Mouse (Mus musculus) liver, postnatal 0 days (tissue): ENCODE measurements around the gene Tesc.

ENCODE experiments used
- CTCF ChIP-seq: sonication (generic); IDR thresholded peaks from 2 replicates; pipeline ENCODE4 v1.5.1; 2016; ENCODE audit warnings: antibody characterized with exemption, low read depth
- EP300 ChIP-seq: IDR thresholded peaks from 2 replicates; pipeline ENCODE4 v1.6.1; 2016; ENCODE audit warnings: antibody characterized with exemption, low read depth, mild to moderate bottlenecking

- no peak for TF ChIP-seq CTCF
- TF ChIP-seq EP300 = no peak
Observed at GRCm38 (mm10) chr5:118010872-118011271, 16.7 kb upstream of the Tesc start.
